In genomic region chr9:83656960-83657651, GRCm38 (mm10) we compare ENCODE assay signal across 12 mouse cellular contexts.
DNase-seq lines count a peak whose midpoint lies in the region; ATAC-seq and TF ChIP-seq lines count a peak whose summit lies in the region.
"Had no signal": no experiment of that assay in that cellular context is flagged by ENCODE, and none has a peak within 500 bp of the region (broad histone marks: within the 10 kb centered on the region; RNA-seq: fewer than 3 reads in every experiment).

No protein-coding gene starts in this region.

- no peak for TF ChIP-seq CTCF in intestine, postnatal 0 days (IDR thresholded peaks at IDR 0.05; ENCODE audit: low read depth)
- TF ChIP-seq CTCF in brain, embryonic 14.5 days (IDR thresholded peaks at IDR 0.05; ENCODE audit: borderline replicate concordance, extremely low read depth, insufficient read depth, insufficient read length): no peak

- 0 out of 2 replicates have a peak, but pooled peaks cover 3% of the 10 kb centered on the region for H3K4me1 ChIP-seq in intestine, embryonic 14.5 days (replicated peaks; ENCODE audit: control insufficient read depth, insufficient read depth, low read length)
- H3K4me1 ChIP-seq in intestine, postnatal 0 days (replicated peaks; ENCODE audit: control insufficient read depth, insufficient read depth, low read length): no peaks in the 10 kb centered on the region
- 0 out of 2 replicates have a peak, but pooled peaks cover 3% of the 10 kb centered on the region for H3K4me1 ChIP-seq in forebrain, embryonic 14.5 days (ENCODE audit: control insufficient read depth, insufficient read depth, low read length)
- H3K4me1 ChIP-seq in midbrain, embryonic 13.5 days (replicated peaks): 0 out of 2 replicates have a peak, but pooled peaks cover 4% of the 10 kb centered on the region

- no peaks in the 10 kb centered on the region for H3K27me3 ChIP-seq in intestine, embryonic 14.5 days (replicated peaks; ENCODE audit: control insufficient read depth, insufficient read depth, low read length)
- no peaks in the 10 kb centered on the region for H3K27me3 ChIP-seq in intestine, postnatal 0 days (replicated peaks; ENCODE audit: control insufficient read depth, insufficient read depth, low read length)
- H3K27me3 ChIP-seq in forebrain, embryonic 14.5 days (replicated peaks; ENCODE audit: control insufficient read depth, insufficient read depth, low read length): no peaks in the 10 kb centered on the region
- no peaks in the 10 kb centered on the region for H3K27me3 ChIP-seq in midbrain, embryonic 13.5 days
- H3K27me3 ChIP-seq: embryonic facial prominence, embryonic 13.5 days had no signal

- H3K4me2 ChIP-seq in intestine, embryonic 14.5 days (ENCODE audit: low read length): peak overlapping the region; percentile 7; the same call in 1 of the 2 replicates
- no peak overlapping the region for H3K4me2 ChIP-seq in intestine, postnatal 0 days (replicated peaks; ENCODE audit: low read depth)
- H3K4me2 ChIP-seq in forebrain, embryonic 14.5 days (ENCODE audit: low read length): peak overlapping the region; percentile 42
- peak overlapping the region; percentile 20 for H3K4me2 ChIP-seq in midbrain, embryonic 13.5 days (replicated peaks)
- H3K4me2 ChIP-seq: embryonic facial prominence, embryonic 13.5 days had no signal

- H3K4me3 ChIP-seq in intestine, embryonic 14.5 days (ENCODE audit: low read depth, low read length): no peak overlapping the region
- no peak overlapping the region for H3K4me3 ChIP-seq in intestine, postnatal 0 days (ENCODE audit: low read depth, low read length)
- H3K4me3 ChIP-seq in forebrain, embryonic 14.5 days (ENCODE audit: low read depth, low read length): no peak overlapping the region
- H3K4me3 ChIP-seq in midbrain, embryonic 13.5 days (replicated peaks): no peak overlapping the region
- H3K4me3 ChIP-seq: embryonic facial prominence, embryonic 13.5 days had no signal

- ATAC-seq in intestine, embryonic 14.5 days (replicated peaks; ENCODE audit: low FRiP score, low TSS enrichment, low read depth): peak; percentile 43; the same call in 1 of the 2 replicates
- ATAC-seq in intestine, postnatal 0 days: no peak
- peak; percentile 74 for ATAC-seq in forebrain, embryonic 14.5 days
- ATAC-seq in midbrain, embryonic 13.5 days: no peak
- ATAC-seq: activated CD4-positive, CD25-positive, alpha-beta regulatory T cell, adult 4 months had no signal

- 12% methylated on average over 8 of the region's 8 CpGs for WGBS in intestine, embryonic 14.5 days
- 18% methylated on average over 8 of the region's 8 CpGs for WGBS in intestine, postnatal 0 days
- WGBS in forebrain, embryonic 14.5 days: 16% methylated on average over 8 of the region's 8 CpGs
- WGBS in midbrain, embryonic 13.5 days: 42% methylated on average over 8 of the region's 8 CpGs

- H3K36me3 ChIP-seq in intestine, embryonic 14.5 days (ENCODE audit: control insufficient read depth, insufficient read depth, low read length): no peaks in the 10 kb centered on the region
- no peaks in the 10 kb centered on the region for H3K36me3 ChIP-seq in intestine, postnatal 0 days (ENCODE audit: control insufficient read depth, insufficient read depth)
- H3K36me3 ChIP-seq in forebrain, embryonic 14.5 days (ENCODE audit: control insufficient read depth, insufficient read depth, low read length): no peaks in the 10 kb centered on the region
- H3K36me3 ChIP-seq in midbrain, embryonic 13.5 days: no peaks in the 10 kb centered on the region
- H3K36me3 ChIP-seq: embryonic facial prominence, embryonic 13.5 days had no signal

- H3K9me3 ChIP-seq in intestine, embryonic 14.5 days (ENCODE audit: control insufficient read depth, low read length): no peaks in the 10 kb centered on the region
- no peaks in the 10 kb centered on the region for H3K9me3 ChIP-seq in intestine, postnatal 0 days (ENCODE audit: control insufficient read depth)
- H3K9me3 ChIP-seq in forebrain, embryonic 14.5 days (replicated peaks; ENCODE audit: control insufficient read depth, low read length): no peaks in the 10 kb centered on the region
- 0 out of 2 replicates have a peak, but pooled peaks cover 4% of the 10 kb centered on the region for H3K9me3 ChIP-seq in midbrain, embryonic 13.5 days
- H3K9me3 ChIP-seq: embryonic facial prominence, embryonic 13.5 days had no signal

- H3K27ac ChIP-seq in intestine, embryonic 14.5 days (ENCODE audit: low read depth): 0 out of 2 replicates have a peak overlapping the region, but pooled peaks have one; percentile 47
- no peak overlapping the region for H3K27ac ChIP-seq in intestine, postnatal 0 days (ENCODE audit: low read depth, low read length)
- H3K27ac ChIP-seq in forebrain, embryonic 14.5 days (ENCODE audit: low read depth, low read length): peak overlapping the region; percentile 77
- H3K27ac ChIP-seq in midbrain, embryonic 13.5 days: peak overlapping the region; percentile 39; the same call in 1 of the 2 replicates
- H3K27ac ChIP-seq: embryonic facial prominence, embryonic 13.5 days had no signal

- no peak overlapping the region for H3K9ac ChIP-seq in intestine, embryonic 14.5 days (ENCODE audit: low read length)
- H3K9ac ChIP-seq in intestine, postnatal 0 days (ENCODE audit: low read depth, low read length): no peak overlapping the region
- peak overlapping the region; percentile 41; the same call in 1 of the 2 replicates for H3K9ac ChIP-seq in forebrain, embryonic 14.5 days (ENCODE audit: low read length)
- no peak overlapping the region for H3K9ac ChIP-seq in midbrain, embryonic 13.5 days (replicated peaks)
- H3K9ac ChIP-seq: embryonic facial prominence, embryonic 13.5 days had no signal

- DNase-seq in intestine, embryonic 14.5 days (ENCODE audit: low spot score): no peak
- DNase-seq in brain, embryonic 14.5 days (ENCODE audit: low read depth): peak; percentile 79
- peak; percentile 74 for DNase-seq in forebrain, embryonic 14.5 days (ENCODE audit: low spot score)
- no peak for DNase-seq in ovary, postnatal 14 days (ENCODE audit: low spot score)
- DNase-seq in retina, postnatal 1 day: no peak
- DNase-seq: gastrocnemius, postnatal 14 days; kidney, postnatal 25 days; thymus, adult 18-20 months had no signal

- TF ChIP-seq POLR2A in brain, embryonic 14.5 days (IDR thresholded peaks at IDR 0.05; ENCODE audit: borderline replicate concordance, extremely low read depth, insufficient read depth, insufficient read length, poor library complexity, severe bottlenecking): no peak

Comparison
In these comparisons a context has a peak if more than half of its experiments do, and no peak if none do; other contexts are left out.
1. ATAC-seq: peak in intestine, embryonic 14.5 days (single experiment) and forebrain, embryonic 14.5 days (single experiment); none in intestine, postnatal 0 days (single experiment) and midbrain, embryonic 13.5 days (single experiment).
2. DNase-seq: peak in brain, embryonic 14.5 days (single experiment) and forebrain, embryonic 14.5 days (single experiment); none in intestine, embryonic 14.5 days (single experiment), ovary, postnatal 14 days (single experiment) and retina, postnatal 1 day (single experiment).